Mouse (Mus musculus): ENCODE measurements around the gene Col26a1. TPM values are rescaled to one million over a fixed set of nuclear protein-coding genes. Genes with fewer than 3 reads are reported as not detected.

Gene Col26a1
- total RNA-seq (2021) = under 1 TPM; 0.26 to 0.43 TPM
- long read RNA-seq, experiment 1 = 0 reads
- long read RNA-seq, experiment 2 = 0 reads

DNA sequence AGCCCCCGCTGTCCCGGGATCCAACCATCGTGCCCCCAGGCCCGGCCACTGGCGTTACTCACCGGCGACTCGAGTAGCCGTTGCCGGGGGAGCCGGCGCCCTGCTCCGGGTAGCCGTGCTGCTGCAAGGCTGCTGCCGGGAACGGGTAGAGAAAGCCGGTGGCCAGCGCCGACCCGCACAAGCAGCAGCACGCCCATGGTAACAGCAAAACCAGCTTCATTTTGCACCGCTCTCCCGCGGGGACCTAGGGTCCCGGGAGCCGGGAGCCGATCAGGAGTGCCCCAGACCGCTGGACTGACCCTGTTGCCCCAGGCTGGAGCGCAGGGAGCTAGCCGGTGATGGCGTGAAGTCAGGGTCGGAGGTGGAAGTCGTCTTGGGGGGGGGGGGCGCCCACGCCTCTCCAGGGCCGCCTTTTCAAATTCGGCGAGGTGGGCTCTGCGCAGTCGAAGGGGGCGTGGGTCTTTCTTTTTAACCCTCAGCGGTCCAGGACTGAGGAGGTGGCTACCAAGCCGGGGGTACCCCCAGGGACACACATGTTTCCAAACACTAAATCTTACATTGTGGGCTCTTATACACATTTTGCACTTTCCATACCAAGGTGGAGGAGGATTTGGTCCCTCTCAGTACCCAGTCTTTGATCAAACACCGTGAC, at the start of gene Col26a1:
Col26a1 (minus strand) TSS at position 422 of the 652 bp plus-strand sequence.
- peak; percentile 2 to 27 for DNase-seq

GRCm38 (mm10) chr5:136931896-136932295, 48.9 kb upstream of the Col26a1 start:
- no peak for DNase-seq

- peak; percentile 79 to 84 for DNase-seq
Observed at GRCm38 (mm10) chr5:136929073-136929472, 46.1 kb upstream of the Col26a1 start.

GRCm38 (mm10) chr5:136923751-136924478, 40.9 kb upstream of the Col26a1 start:
- DNase-seq = no peak

GRCm38 (mm10) chr5:136922830-136923229, 39.8 kb upstream of the Col26a1 start:
- DNase-seq = no peak

GRCm38 (mm10) chr5:136919546-136920301, 36.7 kb upstream of the Col26a1 start:
- no peak for DNase-seq

- peak; percentile 56 to 74 for DNase-seq
Observed at GRCm38 (mm10) chr5:136918655-136919472, 35.9 kb upstream of the Col26a1 start.

GRCm38 (mm10) chr5:136917613-136918242, 34.7 kb upstream of the Col26a1 start:
- DNase-seq = no peak

DNA sequence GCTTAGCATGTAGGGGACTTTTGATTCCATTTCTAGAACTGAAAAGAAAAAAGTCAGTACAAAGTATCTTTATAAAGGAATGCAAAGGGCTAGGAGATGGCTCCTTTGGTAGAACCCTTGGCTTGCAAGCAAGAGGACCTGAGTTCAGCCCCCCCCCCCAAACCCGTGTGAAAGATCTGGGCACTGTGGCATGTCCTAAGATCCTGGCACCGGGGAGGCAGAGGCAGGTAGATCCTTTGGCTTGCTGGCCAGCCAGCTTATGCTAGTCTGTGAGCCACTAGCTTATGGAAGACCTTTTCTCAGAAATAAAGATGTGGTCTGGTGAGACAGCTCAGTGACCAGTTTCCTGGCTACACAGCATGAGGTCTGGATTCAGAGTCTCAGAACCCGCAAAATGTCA, 31.2 kb upstream of the Col26a1 start:
- no peak for DNase-seq

GRCm38 (mm10) chr5:136907991-136908857, 25.2 kb upstream of the Col26a1 start, which contains the start of gene Ift22:
Gene Ift22, plus strand, starts transcription at chr5:136908150.
- peak; percentile 96 for DNase-seq

DNA sequence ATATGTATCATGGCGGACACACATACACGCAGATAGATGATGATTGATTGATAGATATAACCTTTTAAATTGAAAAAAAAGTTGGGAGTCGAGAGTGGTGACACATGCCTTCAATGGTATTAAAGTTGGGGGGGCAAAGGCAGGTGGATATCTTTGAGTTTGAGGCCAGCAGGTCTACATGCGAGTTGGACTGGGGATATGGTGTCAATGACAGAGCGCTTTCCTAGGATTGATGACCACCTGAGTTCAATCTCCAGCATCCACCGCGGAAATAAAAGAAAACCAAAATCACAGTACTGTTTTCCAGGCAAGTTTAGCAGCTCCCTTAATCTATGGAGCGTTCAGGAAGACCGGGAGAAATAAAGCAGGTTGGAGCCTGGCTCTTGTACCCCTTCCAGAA, 24.6 kb upstream of the Col26a1 start:
- no peak for DNase-seq

- peak in 1 of 2 experiments; percentile 45 for DNase-seq
Observed at GRCm38 (mm10) chr5:136905630-136906029, 22.6 kb upstream of the Col26a1 start.

- no peak for DNase-seq
Observed at GRCm38 (mm10) chr5:136904621-136905020, 21.6 kb upstream of the Col26a1 start.

GRCm38 (mm10) chr5:136895529-136895963, 12.5 kb upstream of the Col26a1 start:
- DNase-seq = no peak

DNA sequence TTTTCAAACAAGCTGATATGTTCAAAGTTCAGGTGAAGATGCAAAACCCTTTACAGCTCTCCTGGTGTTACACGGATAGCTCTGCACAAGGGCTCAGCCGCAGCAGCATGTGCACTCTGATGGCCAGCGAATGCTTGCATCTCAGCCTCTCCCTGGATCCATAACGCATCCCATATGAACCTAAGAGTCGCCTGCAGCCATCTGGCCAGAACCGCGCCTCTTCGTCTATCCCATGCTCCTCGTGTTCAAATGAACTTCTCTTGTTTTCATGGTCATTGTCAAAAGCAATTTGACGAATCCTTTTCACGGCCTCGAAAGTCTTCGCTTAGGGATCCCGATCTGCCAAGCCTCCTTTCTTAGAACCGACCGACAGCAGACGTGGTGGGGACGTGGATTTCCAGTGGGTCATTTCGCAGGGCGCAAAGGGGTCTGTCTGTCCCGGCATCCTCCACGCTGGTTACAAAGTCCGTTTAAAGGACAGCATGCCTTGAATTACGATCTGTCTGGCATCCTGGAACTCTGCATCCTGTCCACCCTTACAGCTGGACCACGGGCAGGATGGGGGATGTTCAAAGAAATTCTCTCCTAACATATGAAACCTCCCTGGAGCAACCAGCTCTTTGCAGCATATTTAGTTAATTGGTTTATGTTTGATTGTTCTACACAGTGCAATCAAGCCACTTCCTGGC, 12.0 kb upstream of the Col26a1 start:
- no peak for DNase-seq

- no peak for DNase-seq
Observed at GRCm38 (mm10) chr5:136888539-136889355, 5.7 kb upstream of the Col26a1 start.

DNA sequence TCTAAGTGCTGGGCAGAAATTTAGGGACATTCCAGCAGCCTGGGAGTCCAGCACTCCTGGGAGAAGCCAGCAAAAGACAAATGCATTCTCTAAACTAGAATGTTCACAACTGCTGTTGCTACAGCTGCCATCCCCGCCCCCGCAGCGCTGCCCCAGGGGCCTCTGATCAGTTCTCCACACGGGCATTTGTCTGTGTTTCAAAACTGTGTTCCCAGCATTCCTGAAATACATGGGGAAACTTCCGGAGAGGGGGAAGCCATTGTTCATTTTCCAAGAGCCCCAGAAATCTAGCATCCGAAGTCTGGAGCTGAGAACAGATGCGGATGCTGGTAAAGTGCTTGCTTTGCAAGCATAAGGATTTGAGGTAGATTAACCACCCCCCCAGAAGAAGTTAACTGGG, 3.9 kb upstream of the Col26a1 start:
- no peak for DNase-seq

DNA sequence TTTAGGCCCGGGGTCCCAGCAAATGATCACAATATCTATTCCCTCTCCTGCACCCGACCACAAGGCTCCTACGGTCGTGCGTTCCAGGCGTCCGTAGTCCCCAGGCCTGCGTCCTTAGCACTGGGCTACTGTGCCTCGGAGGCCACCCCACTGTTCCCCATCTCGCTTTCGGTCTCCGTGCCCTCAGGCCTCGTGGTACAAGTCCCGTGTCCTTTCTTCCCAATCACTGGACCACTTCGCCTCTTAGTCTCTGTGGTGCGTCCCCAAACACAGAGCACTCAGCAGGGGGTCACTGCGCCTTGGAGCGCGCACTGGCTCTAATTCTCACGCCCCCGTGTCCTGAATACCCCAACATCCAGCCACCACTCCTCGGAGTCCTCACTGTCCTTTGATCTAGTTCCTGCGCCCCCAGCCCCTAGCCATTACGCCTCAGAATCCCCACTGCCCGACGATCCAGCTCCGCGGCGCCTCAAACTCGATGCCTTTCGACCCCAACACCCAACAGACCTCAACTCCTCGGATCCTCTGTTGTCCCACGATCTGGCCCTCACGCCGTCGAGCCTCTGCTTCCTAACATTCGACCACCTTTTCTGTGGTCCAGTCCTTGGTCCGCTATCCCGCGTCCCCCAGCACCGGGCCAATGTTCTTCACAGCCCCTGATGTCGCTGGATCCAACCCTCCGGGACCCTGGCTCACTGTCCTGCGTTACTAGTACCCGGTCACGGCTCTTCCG, 788 bp downstream of the Col26a1 start:
- no peak for DNase-seq

All from adrenal gland, postnatal 36 days (tissue).